Mouse (Mus musculus) inflammation-experienced regulatory T-cells (primary cell): Measurements from ENCODE around the gene Gm29866. TPM values are rescaled to one million over a fixed set of nuclear protein-coding genes. Genes with fewer than 3 reads are reported as not detected.

Source experiments
- polyA plus RNA-seq, 2 experiments: library from polyadenylated mRNA; unstranded; fragments of 100-300 nt; shearing (Covaris generic); gene quantifications; one replicate each; pipeline ENCODE4 v1.2.1; 2017

The Gm29866 gene
- polyA plus RNA-seq = under 1 TPM in 1 of 2 experiments, not detected in 1; 0.31 TPM

DNA sequence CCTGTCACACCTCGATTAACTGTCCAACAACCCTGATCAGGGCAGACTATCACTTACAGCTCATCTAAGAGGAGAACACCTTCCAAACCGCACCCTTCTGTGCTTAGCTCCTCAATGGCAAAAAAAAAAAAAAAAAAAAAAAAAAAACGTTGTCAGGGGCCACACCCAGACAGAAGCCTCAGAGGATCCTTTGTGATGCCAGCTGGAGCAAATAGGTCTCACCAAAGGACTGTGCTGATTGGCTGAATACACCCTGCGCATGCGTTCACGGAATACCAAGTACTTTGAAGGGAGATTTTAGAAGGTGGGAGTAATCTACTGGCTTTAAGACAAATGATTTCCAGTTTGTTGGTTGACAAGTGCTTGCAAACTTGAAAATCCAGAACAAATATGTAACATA, at the start of gene Gm29866:
Gm29866 (minus strand) TSS at position 101 of the 400 bp plus-strand sequence.

Other genes starting within 250 kb of the Gm29866 start
- gene Gm20909, start 170.9 kb upstream of the Gm29866 start, polyA plus RNA-seq = not detected
- not detected for gene Gm20865, start 247.9 kb upstream of the Gm29866 start, polyA plus RNA-seq